Mouse (Mus musculus) layer of hippocampus, postnatal 36 days (tissue): ENCODE results near the gene Rnft2. TPM values are rescaled to one million over a fixed set of nuclear protein-coding genes. Genes with fewer than 3 reads are reported as not detected.
A peak's percentile ranks its signal among the peaks of the same experiment; 100 is the strongest.

ENCODE experiments used
- DNase-seq, 2 experiments: peaks; one replicate each; pipeline ENCODE4 v3.0.0; 2022
- total RNA-seq, 2 experiments: library from RNA; stranded (reverse); gene quantifications; 2 replicates each; pipeline ENCODE4 v1.2.3; 2021

The Rnft2 gene
- total RNA-seq, 2 experiments from 2014 or later = 71.5 to 72.2 TPM

GRCm38 (mm10) chr5:118172078-118172723, 72.7 kb downstream of the Rnft2 start:
- no peak for DNase-seq

GRCm38 (mm10) chr5:118171665-118172064, 73.3 kb downstream of the Rnft2 start:
- DNase-seq = peak; percentile 59

- DNase-seq = peak; percentile 30 to 33
Observed at GRCm38 (mm10) chr5:118170888-118171529, 73.9 kb downstream of the Rnft2 start.

- DNase-seq = peak; percentile 27 to 33
Observed at GRCm38 (mm10) chr5:118169222-118170221, 75.4 kb downstream of the Rnft2 start.

GRCm38 (mm10) chr5:118167561-118167995, 77.3 kb downstream of the Rnft2 start:
- DNase-seq = peak; percentile 49 to 61

GRCm38 (mm10) chr5:118165462-118165861, 79.5 kb downstream of the Rnft2 start:
- DNase-seq = no peak

GRCm38 (mm10) chr5:118164581-118164980, 80.3 kb downstream of the Rnft2 start, which contains the start of gene Hrk:
Gene Hrk (plus strand): TSS chr5:118164648.
- DNase-seq = no peak

GRCm38 (mm10) chr5:118160691-118161090, 84.2 kb downstream of the Rnft2 start:
- DNase-seq = no peak

GRCm38 (mm10) chr5:118156976-118157375, 87.9 kb downstream of the Rnft2 start:
- DNase-seq = no peak

- no peak for DNase-seq
Observed at GRCm38 (mm10) chr5:118155565-118155947, 89.4 kb downstream of the Rnft2 start.

GRCm38 (mm10) chr5:118154839-118155564, 89.9 kb downstream of the Rnft2 start, which contains the start of gene Fbxw8:
Gene Fbxw8 (minus strand): TSS chr5:118155464.
- peak; percentile 80 to 83 for DNase-seq

GRCm38 (mm10) chr5:118149711-118150110, 95.2 kb downstream of the Rnft2 start:
- no peak for DNase-seq

- DNase-seq = no peak
Observed at GRCm38 (mm10) chr5:118147264-118147663, 97.7 kb downstream of the Rnft2 start.

- DNase-seq = no peak
Observed at GRCm38 (mm10) chr5:118145999-118146679, 98.8 kb downstream of the Rnft2 start.

GRCm38 (mm10) chr5:118145458-118145857, 99.5 kb downstream of the Rnft2 start:
- DNase-seq = no peak

GRCm38 (mm10) chr5:118144770-118145169, 100.1 kb downstream of the Rnft2 start:
- DNase-seq = no peak

- DNase-seq = no peak
Observed at GRCm38 (mm10) chr5:118144327-118144726, 100.6 kb downstream of the Rnft2 start.

GRCm38 (mm10) chr5:118143211-118144026, 101.5 kb downstream of the Rnft2 start:
- DNase-seq = no peak

- DNase-seq = no peak
Observed at GRCm38 (mm10) chr5:118142471-118142870, 102.4 kb downstream of the Rnft2 start.
